Mouse (Mus musculus) G1E (cell line): ENCODE measurements around the gene Mapt. TPM values are rescaled to one million over a fixed set of nuclear protein-coding genes. Genes with fewer than 3 reads are reported as not detected.

ENCODE experiments used
- ATAC-seq: 2 replicates; pipeline ENCODE4 v1.8.0; 2016; ENCODE audit warnings: mild to moderate bottlenecking; ENCODE audit not compliant: insufficient number of reproducible peaks, poor library complexity, low FRiP score, severe bottlenecking; ENCODE audit errors: extremely low read depth
- DNase-seq: peaks from one replicate; pipeline ENCODE4 v3.0.0; 2012; ENCODE audit warnings: low spot score
- H3K27me3 ChIP-seq: 2 replicates; pipeline ENCODE4 v1.6.1; 2012; ENCODE audit warnings: mild to moderate bottlenecking, low read length, inconsistent platforms; ENCODE audit not compliant: insufficient read depth
- H3K36me3 ChIP-seq: replicated peaks from 2 replicates; pipeline ENCODE3; 2012; ENCODE audit warnings: mild to moderate bottlenecking, inconsistent platforms
- H3K4me1 ChIP-seq: 2 replicates; pipeline ENCODE4 v1.6.1; 2012; ENCODE audit warnings: low read depth, low read length, inconsistent platforms, mixed read lengths; ENCODE audit not compliant: insufficient read depth
- H3K4me3 ChIP-seq: 2 replicates; pipeline ENCODE4 v1.5.1; 2012; ENCODE audit warnings: low read depth, mild to moderate bottlenecking, inconsistent platforms, low read length, moderate library complexity, mixed read lengths
- H3K9me3 ChIP-seq: replicated peaks from 2 replicates; pipeline ENCODE4 v1.6.1; 2012; ENCODE audit warnings: inconsistent platforms
- CTCF ChIP-seq: IDR thresholded peaks from 2 replicates; pipeline ENCODE4 v1.5.1; 2012; ENCODE audit warnings: low read depth, low read length, inconsistent platforms, mixed read lengths
- GATA1 ChIP-seq: IDR thresholded peaks from 2 replicates; pipeline ENCODE4 v1.6.1; 2012; ENCODE audit warnings: borderline replicate concordance, low read length, inconsistent platforms, mixed read lengths
- GATA2 ChIP-seq: IDR thresholded peaks from 2 replicates; pipeline ENCODE4 v1.6.1; 2012; ENCODE audit warnings: low read depth, low read length, inconsistent platforms, borderline replicate concordance
- POLR2AphosphoS5 ChIP-seq: IDR thresholded peaks from 2 replicates; pipeline ENCODE4 v1.6.1; 2012; ENCODE audit warnings: low read depth, low read length, inconsistent platforms; ENCODE audit not compliant: insufficient replicate concordance
- TAL1 ChIP-seq: conservative IDR thresholded peaks from 2 replicates; pipeline ENCODE4 v1.6.1; 2012; ENCODE audit warnings: low read depth, low read length, inconsistent platforms, mixed read lengths
- polyA plus RNA-seq: library from polyadenylated mRNA; stranded (reverse); fragments of >175 nt; gene quantifications from 2 replicates; pipeline ENCODE4 v1.2.3, GENCODE M21; 2012
- total RNA-seq, 2 experiments: library from RNA; stranded (forward) in 1 of 2; stranded (reverse) in 1 of 2; fragments of 200-1000 nt in 1 of 2; fragments of >200 nt in 1 of 2; fragmentation: Nextera tagmentation in 1 of 2; gene quantifications; 2 replicates each; pipeline ENCODE4 v1.2.3; 2014 to 2017

The Mapt gene
- total RNA-seq (2014; fragmentation: Nextera tagmentation) (5.5 and 7.6 TPM in 2 replicates), total RNA-seq (2017) (1.2 and 2.0 TPM in 2 replicates), polyA plus RNA-seq (5.0 and 8.1 TPM in 2 replicates)

DNA sequence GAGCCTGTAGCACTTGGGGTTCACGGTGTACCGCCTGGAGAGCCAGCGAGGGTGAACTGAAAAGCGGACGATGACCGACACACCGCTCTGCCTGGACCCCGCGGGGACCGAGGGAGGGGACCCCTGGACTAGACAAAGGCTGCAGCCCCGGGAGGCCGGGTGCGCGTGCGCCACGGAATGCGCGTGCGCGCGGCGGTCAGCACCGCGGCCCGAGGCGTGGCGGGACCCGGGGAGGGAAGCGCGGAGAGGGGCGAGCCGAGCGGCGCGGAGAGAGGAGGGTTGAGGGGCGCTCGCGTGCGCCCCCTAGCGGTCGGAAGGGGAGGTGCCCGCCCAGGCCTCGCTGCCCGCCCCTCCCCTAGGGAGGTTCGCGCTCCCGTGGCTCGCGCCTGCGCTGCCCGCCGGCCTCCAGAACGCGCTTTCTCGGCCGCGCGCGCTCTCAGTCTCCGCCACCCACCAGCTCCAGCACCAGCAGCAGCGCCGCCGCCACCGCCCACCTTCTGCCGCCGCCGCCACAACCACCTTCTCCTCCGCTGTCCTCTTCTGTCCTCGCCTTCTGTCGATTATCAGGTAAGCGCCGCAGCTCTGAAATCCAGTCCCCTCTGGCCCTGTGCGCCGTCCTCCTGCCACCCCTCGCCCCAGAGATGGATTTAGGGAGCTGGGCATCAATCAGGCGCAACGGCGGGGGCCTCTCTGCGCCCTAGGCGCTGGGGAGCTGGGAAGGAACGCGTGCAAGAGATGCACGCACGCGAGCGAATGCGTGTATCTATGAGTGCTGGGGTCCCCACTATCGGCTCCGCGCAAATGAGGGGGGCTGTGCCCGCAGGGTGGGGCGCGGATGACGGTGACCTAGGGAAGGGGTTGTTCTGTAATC, at the start of gene Mapt:
Gene Mapt (plus strand): TSS at position 350 of the 871 bp plus-strand sequence.
- no peaks in the 10 kb centered on the region for H3K36me3 ChIP-seq
- H3K4me3 ChIP-seq = peak within 1 kb of the TSS; percentile 71
- TF ChIP-seq TAL1 = no peak
- peak; percentile 54; the same call in 1 of the 2 replicates for TF ChIP-seq CTCF
- TF ChIP-seq POLR2AphosphoS5 = no peak
- H3K27me3 ChIP-seq = peaks cover 46% of the 10 kb centered on the region
- peaks cover 10% of the 10 kb centered on the region for H3K9me3 ChIP-seq
- peaks cover 13% of the 10 kb centered on the region for H3K4me1 ChIP-seq
- DNase-seq (peak; percentile 77), ATAC-seq (peak; percentile 45)

DNA sequence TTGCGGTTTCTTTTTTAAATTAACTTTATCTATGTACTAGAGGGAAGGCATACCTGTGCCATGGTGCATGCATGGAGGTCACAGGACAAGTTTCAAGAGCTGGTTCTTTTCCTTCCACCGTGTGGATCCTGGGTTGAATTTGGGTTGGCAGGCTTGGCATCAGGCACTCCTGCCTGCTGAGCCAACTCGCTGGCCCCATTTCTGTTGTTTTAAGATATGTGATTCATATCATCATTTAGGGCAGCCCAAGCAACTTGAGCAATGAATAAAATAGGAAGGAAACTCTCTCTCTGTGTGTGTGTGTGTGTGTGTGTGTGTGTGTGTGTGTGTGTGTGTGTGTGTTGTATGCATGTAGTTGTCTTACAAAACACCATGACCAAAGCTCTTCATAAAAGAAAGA, 49.0 kb upstream of the Mapt start:
- H3K4me3 ChIP-seq = no peak overlapping the region
- H3K36me3 ChIP-seq = no peaks in the 10 kb centered on the region
- H3K27me3 ChIP-seq = no peaks in the 10 kb centered on the region; the same call in 1 of the 2 replicates
- no peak for TF ChIP-seq TAL1
- no peak for TF ChIP-seq GATA1
- no peak for TF ChIP-seq CTCF
- no peak for TF ChIP-seq POLR2AphosphoS5
- TF ChIP-seq GATA2 = no peak
- no peaks in the 10 kb centered on the region for H3K9me3 ChIP-seq
- ATAC-seq (no peak), DNase-seq (no peak)
- no peaks in the 10 kb centered on the region for H3K4me1 ChIP-seq

DNA sequence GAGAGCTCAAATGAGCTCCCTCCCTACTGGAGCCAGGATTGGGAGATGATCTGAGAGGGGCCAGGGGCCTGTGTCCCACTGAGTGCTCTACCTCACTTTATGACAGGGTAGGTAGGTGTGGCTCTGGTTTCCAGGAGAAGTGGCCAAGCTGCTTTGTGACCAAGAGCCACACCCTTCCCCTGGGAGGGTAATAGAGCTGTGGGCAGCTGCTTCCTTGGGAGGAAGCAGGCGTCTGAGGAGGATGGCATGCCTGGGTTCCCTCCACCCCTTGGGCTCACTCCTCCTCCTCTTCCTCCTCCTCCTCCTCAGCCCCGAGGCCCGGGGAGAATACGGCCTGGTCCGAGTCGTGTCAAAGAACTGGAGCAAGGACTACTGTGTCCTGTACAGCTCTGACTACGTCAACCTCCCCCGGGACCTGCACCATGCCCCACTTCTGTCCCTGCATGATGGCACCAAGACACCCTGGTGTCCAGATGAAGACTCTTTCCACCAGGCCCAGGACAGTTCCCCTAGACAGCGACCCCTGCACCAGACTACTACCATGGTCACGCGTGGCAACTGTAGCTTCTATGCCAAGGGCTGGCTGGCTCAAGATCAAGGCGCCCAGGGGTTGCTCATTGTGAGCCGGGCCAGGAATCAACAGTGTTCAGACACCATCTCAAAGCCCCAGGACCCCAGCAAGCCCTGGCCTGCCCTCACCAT, 44.9 kb upstream of the Mapt start, which contains the start of gene Sppl2c:
Gene Sppl2c (plus strand): TSS at position 193 of the 702 bp plus-strand sequence.
- no peak within 1 kb of the TSS for H3K4me3 ChIP-seq
- DNase-seq (no peak), ATAC-seq (no peak)
- H3K36me3 ChIP-seq = no peaks in the 10 kb centered on the region
- no peaks in the 10 kb centered on the region for H3K4me1 ChIP-seq
- TF ChIP-seq POLR2AphosphoS5 (no peak), GATA2 (no peak), CTCF (no peak), TAL1 (no peak), GATA1 (no peak)
- no peaks in the 10 kb centered on the region; the same call in 1 of the 2 replicates for H3K27me3 ChIP-seq
- no peaks in the 10 kb centered on the region for H3K9me3 ChIP-seq

DNA sequence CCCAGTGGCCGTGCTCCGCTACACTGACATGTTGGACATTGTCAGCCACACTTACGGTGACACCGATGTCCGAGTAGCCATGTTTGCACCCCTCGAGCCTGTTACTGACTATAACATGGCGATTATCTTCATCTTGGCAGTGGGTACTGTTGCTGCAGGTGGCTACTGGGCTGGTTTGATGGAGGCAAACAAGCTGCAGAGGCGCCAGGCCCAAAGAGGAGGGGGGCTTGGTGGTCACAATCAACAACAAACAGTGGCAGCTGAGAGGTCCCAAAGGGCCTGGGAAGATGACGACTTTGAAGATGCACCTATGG, 44.4 kb upstream of the Mapt start:
- no peaks in the 10 kb centered on the region for H3K9me3 ChIP-seq
- ATAC-seq (no peak), DNase-seq (no peak)
- no peaks in the 10 kb centered on the region for H3K4me1 ChIP-seq
- H3K27me3 ChIP-seq = no peaks in the 10 kb centered on the region; the same call in 1 of the 2 replicates
- no peaks in the 10 kb centered on the region for H3K36me3 ChIP-seq
- no peak for TF ChIP-seq CTCF
- no peak for TF ChIP-seq TAL1
- no peak for TF ChIP-seq GATA2
- TF ChIP-seq GATA1 = no peak
- no peak for TF ChIP-seq POLR2AphosphoS5
- H3K4me3 ChIP-seq = no peak overlapping the region

DNA sequence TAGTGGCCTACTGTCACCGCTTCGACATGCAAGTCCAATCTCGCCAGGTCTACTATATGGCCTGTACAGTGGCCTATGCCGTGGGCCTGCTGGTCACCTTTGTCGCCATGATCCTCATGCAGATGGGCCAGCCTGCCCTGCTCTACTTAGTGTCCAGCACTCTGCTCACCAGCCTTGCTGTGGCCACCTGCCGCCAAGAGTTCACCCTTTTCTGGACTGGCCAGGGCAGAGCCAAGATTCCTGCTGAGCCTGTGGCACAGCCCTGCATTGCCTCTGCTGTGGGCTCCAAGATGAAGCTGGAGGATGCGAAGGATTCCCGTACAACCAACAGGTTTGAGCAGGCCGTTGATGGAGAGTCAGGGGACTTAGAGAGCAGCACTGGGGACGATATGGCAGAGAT, 43.4 kb upstream of the Mapt start:
- TF ChIP-seq GATA1 (no peak), TAL1 (no peak), CTCF (no peak), POLR2AphosphoS5 (no peak), GATA2 (no peak)
- no peak for DNase-seq
- Histone ChIP-seq H3K27me3 (no peaks in the 10 kb centered on the region; the same call in 1 of the 2 replicates), H3K4me3 (no peak overlapping the region), H3K9me3 (no peaks in the 10 kb centered on the region), H3K36me3 (no peaks in the 10 kb centered on the region), H3K4me1 (no peaks in the 10 kb centered on the region)
- no peak for ATAC-seq

DNA sequence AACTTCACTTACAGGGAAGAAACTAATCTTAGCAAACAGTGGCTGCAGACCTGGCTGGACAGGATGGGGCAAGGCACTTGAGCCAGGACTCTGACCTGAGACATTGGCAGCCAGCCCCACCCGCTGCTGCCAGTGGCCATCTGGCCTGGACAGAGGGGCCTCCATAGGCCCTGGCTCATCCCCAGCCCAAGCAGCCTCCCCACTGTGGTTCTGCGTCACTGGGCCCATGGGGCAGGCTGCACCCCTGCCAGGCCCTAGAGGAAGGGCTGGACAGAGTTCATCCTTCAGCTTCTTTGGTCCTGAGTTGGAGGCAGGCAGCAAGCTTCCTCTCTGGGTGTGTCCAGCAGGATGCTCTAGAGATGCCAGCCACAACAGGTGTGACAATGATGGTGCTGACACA, 41.2 kb upstream of the Mapt start:
- H3K9me3 ChIP-seq = no peaks in the 10 kb centered on the region
- ATAC-seq = no peak
- no peak for DNase-seq
- H3K27me3 ChIP-seq = no peaks in the 10 kb centered on the region; the same call in 1 of the 2 replicates
- TF ChIP-seq POLR2AphosphoS5 (no peak), TAL1 (no peak), GATA2 (no peak), GATA1 (no peak), CTCF (no peak)
- H3K4me1 ChIP-seq = no peaks in the 10 kb centered on the region
- no peak overlapping the region for H3K4me3 ChIP-seq
- H3K36me3 ChIP-seq = no peaks in the 10 kb centered on the region
